Mouse (Mus musculus) T-helper 17 cell (primary cell): ENCODE measurements around the gene Parp11.
"Not testable (repeated sequence)": the region's sequence is repeated elsewhere in the genome, so short reads cannot be mapped to it uniquely, and the experiment has no call there.

ENCODE experiments used
- in situ Hi-C, 2 experiments: fragments of 300-600 bp; cut with MboI, MseI; formaldehyde crosslinking; loops; 1 replicate in 1 of 2; 2 replicates in 1 of 2; pipeline ENCODE4 v1.15.1; 2025; ENCODE audit warnings: high pct_unique_total_duplicates in 2 of 2

The Parp11 gene

DNA sequence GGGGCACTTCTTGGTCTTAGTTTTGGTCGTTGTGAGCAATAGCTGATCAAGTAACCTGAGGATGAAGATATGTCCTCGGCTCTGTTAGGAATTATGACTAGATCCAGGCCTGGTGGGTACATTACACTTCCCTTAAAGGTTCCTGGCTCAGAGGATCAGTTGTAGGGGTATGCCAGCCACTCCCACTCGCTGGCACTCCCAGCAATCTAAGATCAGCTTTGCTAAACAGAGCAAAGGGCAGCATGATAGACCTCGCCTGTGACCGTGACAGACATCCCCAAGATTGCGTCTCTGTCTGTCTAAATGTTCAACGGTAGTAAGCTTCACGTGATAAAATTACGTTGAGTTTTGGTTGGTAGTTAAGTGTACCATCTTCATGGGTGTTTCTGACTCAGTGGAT is 47.7 kb downstream of the Parp11 start:
- in situ Hi-C loops: no loop called here

- in situ Hi-C loops: no loop called here
Observed at GRCm38 (mm10) chr6:127495251-127495650, 48.6 kb downstream of the Parp11 start.

- in situ Hi-C loops: no loop called here
Observed at GRCm38 (mm10) chr6:127495876-127496275, 49.2 kb downstream of the Parp11 start.

GRCm38 (mm10) chr6:127496841-127497656 is 50.4 kb downstream of the Parp11 start:
- in situ Hi-C loops: no loop called here

DNA sequence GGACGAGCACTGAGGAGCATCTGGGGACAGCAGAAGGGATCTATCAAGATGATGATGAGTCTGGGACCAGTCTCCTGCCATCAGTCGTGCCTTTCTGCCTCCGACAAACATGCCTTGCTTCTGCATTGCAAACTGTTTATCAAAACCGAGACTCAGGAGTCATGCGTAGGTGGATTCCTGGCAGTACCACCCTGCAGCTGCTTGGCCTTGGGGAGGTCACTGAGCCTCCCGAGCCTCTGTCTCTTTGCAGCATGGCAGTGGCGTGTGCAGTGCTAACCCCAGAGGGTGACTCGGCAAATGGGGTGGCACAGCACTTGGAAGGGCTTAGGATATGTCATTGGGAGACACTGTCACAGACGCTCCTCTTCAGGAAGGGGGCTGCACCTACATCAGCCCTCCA is 53.5 kb downstream of the Parp11 start:
- in situ Hi-C loops: loop anchor here in 1 of 2 experiments (10.0 kb wide), 1 partner anchor 1565 kb away; no protein-coding TSS in a partner anchor

DNA sequence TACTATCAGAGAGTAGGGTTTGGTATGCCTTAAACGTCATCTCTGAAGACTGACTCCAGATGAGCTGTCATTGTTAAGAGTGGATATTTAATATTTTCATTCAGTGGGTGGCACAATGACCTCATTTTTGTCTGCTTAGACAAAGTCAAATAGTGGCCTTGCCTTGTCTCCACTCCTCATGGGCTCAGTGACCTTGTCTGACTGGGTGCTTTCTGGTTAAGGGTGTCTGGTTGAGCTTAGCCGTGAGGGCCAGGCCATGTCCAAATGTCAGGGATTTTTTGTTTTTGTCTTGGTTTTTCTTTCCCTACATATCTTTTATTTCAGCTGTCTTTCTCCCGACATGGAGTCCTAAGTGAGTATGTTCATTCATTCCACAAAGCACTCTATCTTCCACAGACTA is 54.2 kb downstream of the Parp11 start:
- in situ Hi-C loops: loop anchor here in 1 of 2 experiments (10.0 kb wide), 1 partner anchor 1566 kb away; no protein-coding TSS in a partner anchor

- in situ Hi-C loops: loop anchor here in 1 of 2 experiments (10.0 kb wide), 1 partner anchor 1568 kb away; no protein-coding TSS in a partner anchor
Observed at GRCm38 (mm10) chr6:127502530-127502929, 55.9 kb downstream of the Parp11 start.

- in situ Hi-C loops: not testable (repeated sequence)
Observed at GRCm38 (mm10) chr6:127513776-127514175, 67.1 kb downstream of the Parp11 start.

DNA sequence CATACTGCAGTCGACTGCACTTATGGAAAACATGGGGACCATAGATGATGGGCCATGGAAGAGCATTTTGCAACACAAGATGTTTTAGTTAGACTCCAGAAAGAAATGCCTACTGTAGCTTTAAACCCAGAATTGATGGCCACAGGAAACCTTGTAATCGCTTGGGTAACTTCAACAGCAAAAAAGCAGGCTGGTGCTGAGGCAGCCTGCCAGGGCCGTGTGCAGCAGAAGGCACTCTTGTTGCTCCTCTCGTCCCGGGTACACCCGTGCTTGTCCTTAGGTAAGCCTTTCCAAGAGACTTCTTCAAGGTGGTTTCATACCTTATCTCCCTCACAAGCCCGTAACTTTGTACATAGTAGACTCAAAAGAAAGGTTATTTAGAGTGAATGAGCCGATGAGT is 74.5 kb downstream of the Parp11 start:
- in situ Hi-C loops: no loop called here

DNA sequence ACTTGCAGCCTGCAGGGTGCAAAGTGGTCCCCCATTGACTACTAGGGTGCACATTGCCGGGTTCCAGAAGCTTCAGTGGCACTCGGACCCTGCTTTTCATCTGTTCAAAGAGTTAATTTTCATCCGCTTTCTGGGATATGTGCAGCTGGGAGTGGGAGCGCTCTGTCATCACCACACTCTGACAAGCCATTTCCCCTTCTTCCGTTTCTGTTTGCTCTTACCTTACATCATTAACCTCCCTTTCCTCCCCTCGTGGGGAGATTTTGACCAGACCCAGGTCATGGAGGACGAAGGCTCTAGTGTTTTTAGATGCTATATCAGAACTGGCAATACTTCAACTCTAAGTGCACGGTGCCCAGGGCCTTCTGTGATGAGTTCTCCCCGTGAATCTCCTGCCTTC is 75.7 kb downstream of the Parp11 start:
- in situ Hi-C loops: no loop called here

GRCm38 (mm10) chr6:127524442-127524841 is 77.8 kb downstream of the Parp11 start:
- in situ Hi-C loops: no loop called here

DNA sequence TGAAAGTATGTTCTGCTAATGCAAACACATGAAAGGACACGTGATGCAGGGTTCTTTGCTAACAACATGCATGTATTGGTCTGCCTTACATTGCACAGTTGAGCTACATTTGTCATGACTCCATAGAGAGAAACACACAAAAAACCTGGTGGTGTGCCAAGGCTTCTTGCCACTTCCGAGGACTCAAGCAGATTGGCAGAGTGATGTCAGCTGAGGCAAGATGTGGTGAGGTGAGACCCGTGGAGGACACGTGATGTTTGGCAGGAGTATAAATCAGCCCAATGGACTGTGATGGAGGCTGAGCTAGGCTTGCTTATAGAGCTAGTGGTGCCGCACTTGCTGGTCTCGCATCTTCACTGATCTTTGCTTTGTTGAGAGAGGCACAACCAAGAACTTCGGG is 82.0 kb downstream of the Parp11 start:
- in situ Hi-C loops: no loop called here

DNA sequence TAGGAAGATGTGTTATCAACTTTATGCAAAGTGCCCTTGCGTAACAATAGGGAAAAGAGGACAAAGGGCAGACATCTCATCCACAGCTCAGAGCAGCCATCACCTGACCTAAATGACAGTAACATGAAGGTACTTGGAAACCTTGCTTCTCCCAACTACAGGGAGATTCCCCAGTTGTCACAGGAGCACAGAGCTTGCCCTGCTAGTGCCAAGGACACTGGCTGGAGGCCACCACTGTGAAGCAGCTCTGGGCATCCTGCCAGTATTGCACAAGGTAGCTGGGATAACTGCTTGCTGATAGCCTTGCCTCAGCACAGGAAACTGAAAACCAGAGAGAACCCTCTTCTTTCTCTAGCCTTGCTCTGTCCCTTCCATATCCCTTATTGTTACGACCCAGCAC is 82.8 kb downstream of the Parp11 start:
- in situ Hi-C loops: no loop called here

- in situ Hi-C loops: no loop called here
Observed at GRCm38 (mm10) chr6:127530206-127530605, 83.6 kb downstream of the Parp11 start.

DNA sequence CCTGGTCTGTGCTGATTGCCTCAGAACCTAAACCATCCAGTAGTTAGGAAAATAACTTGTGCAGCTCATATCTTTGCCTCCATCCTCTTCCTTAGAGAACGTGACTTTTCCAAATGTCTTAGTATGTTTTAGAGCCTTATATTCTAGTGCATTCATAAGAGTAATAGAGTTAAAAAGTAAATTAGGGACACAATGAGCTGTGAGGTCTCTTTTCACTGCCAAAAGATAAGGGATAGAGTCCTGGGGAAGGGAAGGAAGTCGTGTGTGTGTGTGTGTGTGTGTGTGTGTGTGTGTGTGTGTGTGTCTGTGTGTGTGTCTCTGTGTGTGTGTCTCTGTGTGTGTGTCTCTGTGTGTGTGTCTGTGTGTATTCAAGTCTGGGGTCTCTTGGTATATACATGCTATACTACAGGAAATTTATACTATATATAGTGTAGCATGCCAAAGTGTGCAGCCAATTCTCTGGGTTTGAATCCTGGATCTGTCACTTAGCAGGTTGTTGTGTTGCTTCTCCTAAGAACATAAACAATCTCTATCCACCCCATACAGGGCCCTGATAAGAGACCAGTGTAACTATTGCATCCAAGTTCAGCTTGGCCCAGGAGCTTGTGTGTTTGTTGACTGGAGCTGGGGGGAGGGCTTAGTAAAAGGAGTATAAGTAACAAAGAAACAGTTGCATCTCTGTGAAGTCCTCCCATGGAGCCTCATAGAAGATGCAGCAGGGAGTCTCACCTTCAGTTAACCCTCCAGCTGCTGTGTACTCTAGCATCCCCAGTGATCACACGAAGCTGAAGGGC is 85.0 kb downstream of the Parp11 start:
- in situ Hi-C loops: no loop called here

- in situ Hi-C loops: no loop called here
Observed at GRCm38 (mm10) chr6:127532304-127532703, 85.7 kb downstream of the Parp11 start.

GRCm38 (mm10) chr6:127533766-127534165 is 87.1 kb downstream of the Parp11 start:
- in situ Hi-C loops: no loop called here

DNA sequence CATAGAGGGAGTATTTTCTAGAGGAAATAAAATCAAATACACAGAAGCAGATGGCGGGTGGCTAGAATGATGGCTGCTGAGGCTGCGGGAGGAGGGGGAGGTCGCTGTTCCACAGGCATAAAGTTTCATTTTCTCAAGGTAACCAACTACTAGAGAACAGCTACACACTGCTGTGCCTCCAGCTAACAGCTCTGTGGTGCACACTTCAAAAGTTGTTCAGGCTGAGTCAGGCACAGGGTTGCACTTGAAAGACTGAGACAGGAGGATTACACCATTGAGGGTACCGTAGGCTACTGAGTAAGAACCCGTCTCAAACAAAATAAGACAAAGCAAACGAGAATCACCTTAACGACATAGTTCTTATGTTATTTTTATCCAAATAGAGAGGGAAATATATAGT is 90.4 kb downstream of the Parp11 start:
- in situ Hi-C loops: no loop called here

- in situ Hi-C loops: no loop called here
Observed at GRCm38 (mm10) chr6:127538118-127538517, 91.5 kb downstream of the Parp11 start.

DNA sequence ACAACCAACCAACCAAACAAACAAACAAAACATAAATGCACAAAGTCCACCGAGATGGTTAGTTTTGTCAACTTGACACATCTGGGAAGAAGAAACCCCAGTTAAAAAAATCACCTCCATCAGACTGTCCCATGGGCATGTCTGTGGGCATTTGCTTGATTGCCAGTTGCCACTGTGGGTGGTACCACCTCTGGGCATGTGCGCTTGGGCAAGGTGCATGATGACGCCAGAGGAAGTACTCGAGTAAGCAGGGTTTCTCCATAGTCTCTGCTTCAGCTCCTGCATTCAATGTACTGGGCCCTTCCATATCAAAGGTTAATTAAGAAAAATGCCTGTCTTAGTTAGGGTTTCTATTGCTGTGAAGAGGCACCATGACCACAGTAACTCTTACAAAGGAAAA is 92.6 kb downstream of the Parp11 start:
- in situ Hi-C loops: no loop called here

DNA sequence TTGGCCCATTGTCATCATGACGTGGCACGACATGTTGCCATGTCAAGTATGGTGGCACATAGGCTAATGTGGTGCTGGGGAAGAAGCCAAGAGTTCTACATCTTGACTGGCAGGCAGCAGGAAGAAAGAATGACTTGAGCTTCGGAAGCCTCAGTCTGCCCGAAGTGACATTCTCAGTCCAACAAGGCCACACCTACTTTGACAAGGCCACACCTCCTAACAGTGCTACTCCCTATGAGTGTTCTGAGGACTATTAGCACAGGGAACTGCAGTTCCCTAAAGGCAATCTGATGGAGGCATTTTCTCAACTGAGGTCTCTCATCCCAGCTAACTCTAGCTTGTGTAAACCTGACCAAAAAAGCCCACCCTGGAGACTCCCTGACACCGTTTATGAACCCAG is 93.0 kb downstream of the Parp11 start:
- in situ Hi-C loops: loop anchor here in 1 of 2 experiments (10.0 kb wide), 2 partner anchors 85 to 405 kb away; no protein-coding TSS in a partner anchor

DNA sequence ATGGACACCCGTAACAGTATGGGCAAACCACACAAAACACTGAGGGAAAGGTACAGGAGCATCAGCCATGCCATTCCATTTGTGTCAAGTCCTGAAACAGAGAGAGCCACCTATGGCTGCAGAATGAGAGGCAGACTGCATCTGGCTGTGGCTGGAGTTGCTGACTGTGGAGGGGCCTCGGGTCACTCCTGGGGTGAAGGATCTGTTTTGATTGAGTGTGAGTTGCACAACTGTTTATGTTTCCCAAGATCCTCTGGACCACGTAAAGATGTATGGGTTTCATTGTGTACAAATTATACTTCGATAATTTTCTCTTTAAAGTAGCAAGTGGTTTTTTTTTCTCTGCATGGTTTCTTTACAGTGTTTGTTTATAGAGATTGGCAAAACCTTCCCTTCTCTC is 93.9 kb downstream of the Parp11 start:
- in situ Hi-C loops: loop anchor here in 1 of 2 experiments (10.0 kb wide), 2 partner anchors 84 to 404 kb away; no protein-coding TSS in a partner anchor
